Mouse (Mus musculus) colon, adult 2 months (tissue): Measurements from ENCODE around the gene Gyg. TPM values are rescaled to one million over a fixed set of nuclear protein-coding genes. Genes with fewer than 3 reads are reported as not detected.

ENCODE experiments used
- polyA plus RNA-seq: library from polyadenylated mRNA; depleted of rRNA; stranded (reverse); fragments of >200 nt; gene quantifications from 2 replicates; pipeline ENCODE4 v1.2.3, GENCODE M21; 2012; rRNA removed

The Gyg gene
- 13.4 and 13.9 TPM in 2 replicates for polyA plus RNA-seq

GRCm38 (mm10) chr3:20154531-20155367 lies at the start of gene Gyg:
Gene Gyg, minus strand, starts transcription at chr3:20155317.

Other genes starting within 250 kb of the Gyg start
- gene Cp, start 198.3 kb downstream of the Gyg start, polyA plus RNA-seq = 0.92 and 2.0 TPM in 2 replicates
- 26.7 and 30.8 TPM in 2 replicates for gene Hps3, start 120.0 kb downstream of the Gyg start, polyA plus RNA-seq
- gene Hltf, start 97.5 kb downstream of the Gyg start, polyA plus RNA-seq = 2.1 and 4.7 TPM in 2 replicates
- gene Cpa3, start 86.9 kb upstream of the Gyg start, polyA plus RNA-seq = not detected in 2 replicates
- 0.15 and 124 TPM in 2 replicates for gene Cpb1, start 120.4 kb upstream of the Gyg start, polyA plus RNA-seq
- 0.28 and 0.36 TPM in 2 replicates for gene Agtr1b, start 211.9 kb upstream of the Gyg start, polyA plus RNA-seq